ENCODE assay signal across 43 mouse cellular contexts in the genomic region with DNA sequence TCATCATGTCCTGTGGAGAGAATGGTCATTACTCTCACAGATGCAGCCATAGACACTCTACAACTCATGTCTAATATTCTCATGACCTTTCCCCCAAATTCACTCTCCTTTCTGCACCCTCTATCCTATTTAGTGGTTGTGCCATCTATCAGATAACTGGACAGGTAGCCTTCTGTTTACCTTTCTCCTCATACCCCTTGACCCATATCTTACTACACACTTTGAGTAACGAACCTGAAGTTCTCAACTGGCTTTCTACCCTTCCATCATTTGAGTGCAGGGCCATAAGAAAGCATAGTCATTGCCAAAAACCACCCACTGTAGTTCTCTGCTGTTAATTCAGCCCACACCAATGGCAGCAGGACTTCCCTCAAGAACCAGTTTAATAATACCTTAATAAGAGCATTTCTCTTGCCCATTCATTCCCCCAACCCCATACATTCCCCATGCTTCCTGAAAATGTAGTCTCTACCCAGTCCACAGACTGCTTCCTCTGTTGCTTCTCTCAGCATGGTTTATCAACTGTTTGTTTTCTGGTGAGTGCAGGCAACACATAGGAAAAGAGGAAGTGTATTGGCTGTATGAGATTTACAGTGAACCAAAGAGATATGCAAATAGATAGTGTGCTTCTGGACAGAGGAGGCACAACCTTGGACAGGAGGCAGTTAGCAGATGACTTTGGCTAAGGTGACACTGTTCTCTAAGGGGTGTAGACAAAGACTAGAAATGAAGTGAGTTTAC. TPM values are rescaled to one million over a fixed set of nuclear protein-coding genes. Genes with fewer than 3 reads are reported as not detected.
DNase-seq lines count a peak whose midpoint lies in the region; ATAC-seq and TF ChIP-seq lines count a peak whose summit lies in the region.
"Had no signal": no experiment of that assay in that cellular context is flagged by ENCODE, and none has a peak within 500 bp of the region (broad histone marks: within the 10 kb centered on the region; RNA-seq: fewer than 3 reads in every experiment).

No protein-coding gene starts in this region.

- peak; percentile 71 for DNase-seq in liver, adult 2 months (ENCODE audit: extremely low read depth, low read depth, low spot score)
- no peak for DNase-seq in liver, embryonic 11.5 days (ENCODE audit: low spot score)
- DNase-seq in MEL-GATA-1-ER (ENCODE audit: extremely low read depth, low read depth), result peak; percentile 26
- no peak for DNase-seq in heart, postnatal 10 days
- DNase-seq in gastrocnemius, adult 8-10 months (ENCODE audit: low spot score in 2 of 2), result no peak
- DNase-seq in thymus, postnatal 4 days, result no peak
- DNase-seq in right cerebral cortex, postnatal 25 days, result no peak
- DNase-seq: adrenal gland, postnatal 10 days; cerebellum, adult 11 months; cerebellum, adult 9-11 months; gastrocnemius, postnatal 10 days; heart, adult 18-20 months; heart, postnatal 4 days; kidney, adult 11 months; kidney, postnatal 25 days; liver, embryonic 13.5 days; lung, embryonic 14.5 days; lung, postnatal 14 days; right cerebral cortex, postnatal 14 days; spleen, adult 18-20 months; thymus, adult 18-20 months; thymus, postnatal 25 days had no signal

- 19% methylated on average over 1 of the region's 1 CpGs for WGBS in liver, adult 2 months
- WGBS in liver, embryonic 11.5 days, result 75% methylated on average over 1 of the region's 1 CpGs

- 0 out of 2 replicates have a peak overlapping the region, but pooled peaks have one; percentile 17 for H3K27ac ChIP-seq in liver, adult 2 months (replicated peaks; ENCODE audit: insufficient read depth, low read depth, low read length)
- no peak overlapping the region for H3K27ac ChIP-seq in liver, embryonic 11.5 days (ENCODE audit: low read depth, low read length)
- H3K27ac ChIP-seq: embryonic facial prominence, embryonic 13.5 days; hindbrain, embryonic 15.5 days; kidney, embryonic 15.5 days; left cerebral cortex, adult 2 months; limb, embryonic 12.5 days; liver, embryonic 13.5 days; midbrain, embryonic 12.5 days; neural tube, embryonic 12.5 days; stomach, postnatal 0 days had no signal

- no peak overlapping the region for H3K4me3 ChIP-seq in liver, adult 2 months (ENCODE audit: insufficient read depth, low read depth, low read length)
- no peak overlapping the region for H3K4me3 ChIP-seq in liver, embryonic 11.5 days (ENCODE audit: low read depth, low read length)
- H3K4me3 ChIP-seq: embryonic facial prominence, embryonic 13.5 days; hindbrain, embryonic 15.5 days; kidney, embryonic 15.5 days; left cerebral cortex, adult 2 months; limb, embryonic 12.5 days; liver, embryonic 13.5 days; midbrain, embryonic 12.5 days; myocyte; neural tube, embryonic 12.5 days had no signal

- no peaks in the 10 kb centered on the region for H3K27me3 ChIP-seq in liver, adult 2 months (ENCODE audit: control insufficient read depth, insufficient read depth, low read length)
- H3K27me3 ChIP-seq in liver, embryonic 11.5 days (replicated peaks; ENCODE audit: control insufficient read depth, insufficient read depth, low read length), result no peaks in the 10 kb centered on the region
- H3K27me3 ChIP-seq: embryonic facial prominence, embryonic 13.5 days; hindbrain, embryonic 15.5 days; kidney, embryonic 15.5 days; liver, embryonic 13.5 days; midbrain, embryonic 12.5 days; neural tube, embryonic 12.5 days had no signal

- no peaks in the 10 kb centered on the region for H3K79me2 ChIP-seq in liver, adult 2 months (ENCODE audit: control insufficient read depth, insufficient read depth, low read length)

- no peak for TF ChIP-seq CTCF in liver, adult 2 months (IDR thresholded peaks at IDR 0.05; ENCODE audit: low read depth, low read length)

- H3K9ac ChIP-seq in liver, adult 2 months (ENCODE audit: low read depth, low read length), result no peak overlapping the region
- H3K9ac ChIP-seq in liver, embryonic 11.5 days (ENCODE audit: low read depth, low read length), result no peak overlapping the region
- H3K9ac ChIP-seq: embryonic facial prominence, embryonic 13.5 days; hindbrain, embryonic 15.5 days; kidney, embryonic 15.5 days; limb, embryonic 12.5 days; liver, embryonic 13.5 days; lung, embryonic 14.5 days; midbrain, embryonic 12.5 days; neural tube, embryonic 12.5 days had no signal

- TF ChIP-seq POLR2A in liver, adult 2 months (IDR thresholded peaks at IDR 0.05; ENCODE audit: extremely low read depth, insufficient read depth, low read length), result no peak

- no peak overlapping the region for H3K4me2 ChIP-seq in liver, embryonic 11.5 days
- H3K4me2 ChIP-seq: embryonic facial prominence, embryonic 13.5 days; heart, embryonic 11.5 days; hindbrain, embryonic 15.5 days; kidney, embryonic 15.5 days; limb, embryonic 12.5 days; liver, embryonic 13.5 days; lung, embryonic 14.5 days; midbrain, embryonic 12.5 days; neural tube, embryonic 12.5 days had no signal

- no peaks in the 10 kb centered on the region for H3K36me3 ChIP-seq in liver, adult 2 months (ENCODE audit: control insufficient read depth, insufficient read depth, low read length)
- 0 out of 2 replicates have a peak, but pooled peaks cover 3% of the 10 kb centered on the region for H3K36me3 ChIP-seq in liver, embryonic 11.5 days (ENCODE audit: control insufficient read depth, insufficient read depth, low read length)
- H3K36me3 ChIP-seq: embryonic facial prominence, embryonic 13.5 days; limb, embryonic 12.5 days; liver, embryonic 13.5 days; midbrain, embryonic 12.5 days; neural tube, embryonic 12.5 days had no signal

- H3K4me1 ChIP-seq in liver, adult 2 months (ENCODE audit: control insufficient read depth, insufficient read depth, low read length), result peaks cover 6% of the 10 kb centered on the region; the same call in 1 of the 2 replicates
- H3K4me1 ChIP-seq in liver, embryonic 11.5 days (replicated peaks; ENCODE audit: control insufficient read depth, insufficient read depth, low read length), result no peaks in the 10 kb centered on the region
- H3K4me1 ChIP-seq: embryonic facial prominence, embryonic 13.5 days; hindbrain, embryonic 15.5 days; kidney, embryonic 15.5 days; limb, embryonic 12.5 days; liver, embryonic 13.5 days; midbrain, embryonic 12.5 days; neural tube, embryonic 12.5 days had no signal

- ATAC-seq in liver, embryonic 11.5 days (replicated peaks; ENCODE audit: low FRiP score), result no peak
- ATAC-seq in hematopoietic stem cell, adult 5-6 weeks (replicated peaks in 1 of 2; ENCODE audit: insufficient read depth in 1 of 2, low FRiP score in 2 of 2, low TSS enrichment in 1 of 2, low read depth in 1 of 2, poor library complexity in 2 of 2, severe bottlenecking in 2 of 2), result peak; percentile 84 to 86

- intact Hi-C loops in heart, postnatal 10 days (cut with DNase I), result no loop called here

- no peaks in the 10 kb centered on the region for H3K9me3 ChIP-seq in liver, embryonic 11.5 days (ENCODE audit: control insufficient read depth, low read length)
- H3K9me3 ChIP-seq: embryonic facial prominence, embryonic 13.5 days; hindbrain, embryonic 15.5 days; kidney, embryonic 15.5 days; limb, embryonic 12.5 days; liver, embryonic 13.5 days; midbrain, embryonic 12.5 days; neural tube, embryonic 12.5 days had no signal

RNA-seq across cellular contexts. Expression of a gene that starts 44.3 kb away (rescaled TPM):
- 6.7 and 7.3 TPM in 2 replicates for total RNA-seq in liver, adult 2 months (2014; rRNA removed)
- polyA plus RNA-seq in liver, adult 2 months (2012; rRNA removed), result 1.9 and 3.0 TPM in 2 replicates
- 18.2 and 23.5 TPM in 2 replicates for polyA plus RNA-seq in liver, embryonic 11.5 days (2014; fragmentation: Nextera tagmentation; extraction: Ambion mirVana)
- total RNA-seq in hematopoietic stem cell, adult 5-6 weeks (2017), result 1.1 and 1.4 TPM in 2 replicates
- total RNA-seq in heart, postnatal 10 days (2021), result 10 to 100 TPM; 22.2 to 29.1 TPM
- 1 to 10 TPM; 1.7 to 3.7 (median 3.2) TPM for total RNA-seq in gastrocnemius, adult 8-10 months (2022)
- polyA plus RNA-seq: myocyte, Patski had no signal

RNA-seq across cellular contexts. Expression of a gene that starts 48.1 kb away (rescaled TPM):
- total RNA-seq in liver, adult 2 months (2014; rRNA removed), result 7.5 and 8.7 TPM in 2 replicates
- polyA plus RNA-seq in liver, adult 2 months (2012; rRNA removed), result 1.1 and 1.7 TPM in 2 replicates
- polyA plus RNA-seq in liver, embryonic 11.5 days (2014; fragmentation: Nextera tagmentation; extraction: Ambion mirVana), result not detected in 2 replicates
- not detected in 2 replicates for total RNA-seq in hematopoietic stem cell, adult 5-6 weeks (2017)
- total RNA-seq in heart, postnatal 10 days (2021), result not detected
- total RNA-seq in gastrocnemius, adult 8-10 months (2022), result not detected
- total RNA-seq: gastrocnemius, postnatal 10 days; heart, adult 18-20 months; heart, postnatal 4 days; layer of hippocampus, adult 18-20 months; layer of hippocampus, postnatal 14 days; left cerebral cortex, adult 2 months; left cerebral cortex, postnatal 25 days; midbrain, postnatal 0 days had no signal
- polyA plus RNA-seq: CD4-positive, CD25-positive, alpha-beta regulatory T cell, adult 4 months; embryonic facial prominence, embryonic 13.5 days; forebrain, embryonic 11.5 days; forebrain, embryonic 16.5 days; heart, embryonic 11.5 days; heart, embryonic 16.5 days; hindbrain, embryonic 15.5 days; inflammation-experienced regulatory T-cells, adult 6 months; kidney, embryonic 15.5 days; limb, embryonic 12.5 days; liver, embryonic 13.5 days; lung, embryonic 14.5 days; midbrain, embryonic 12.5 days; myocyte; neural tube, embryonic 12.5 days; Patski had no signal

RNA-seq across cellular contexts. Expression of a gene that starts 54.2 kb away (rescaled TPM):
- total RNA-seq in liver, adult 2 months (2014; rRNA removed), result 2,393 and 2,551 TPM in 2 replicates
- 931 and 1,118 TPM in 2 replicates for polyA plus RNA-seq in liver, adult 2 months (2012; rRNA removed)
- polyA plus RNA-seq in liver, embryonic 11.5 days (2014; fragmentation: Nextera tagmentation; extraction: Ambion mirVana), result 0.38 and 0.71 TPM in 2 replicates
- total RNA-seq in hematopoietic stem cell, adult 5-6 weeks (2017), result not detected in 2 replicates
- total RNA-seq in heart, postnatal 10 days (2021), result not detected
- under 1 TPM in 1 of 4 experiments, not detected in 3; 0.13 TPM for total RNA-seq in gastrocnemius, adult 8-10 months (2022)
- total RNA-seq: gastrocnemius, postnatal 10 days; heart, adult 18-20 months; heart, postnatal 4 days; midbrain, postnatal 0 days had no signal
- polyA plus RNA-seq: embryonic facial prominence, embryonic 13.5 days; forebrain, embryonic 11.5 days; midbrain, embryonic 12.5 days; myocyte had no signal

Comparison
In these comparisons a context has a peak if more than half of its experiments do, and no peak if none do; other contexts are left out.
1. DNase-seq: peak in liver, adult 2 months (single experiment) and MEL-GATA-1-ER (single experiment); none in liver, embryonic 11.5 days (single experiment), heart, postnatal 10 days (0 of 2), gastrocnemius, adult 8-10 months (0 of 2), thymus, postnatal 4 days (single experiment) and right cerebral cortex, postnatal 25 days (single experiment).
2. RNA of a gene that starts 54.2 kb away (total RNA-seq): 2,393 to 2,551 TPM in liver, adult 2 months; not detected in hematopoietic stem cell, adult 5-6 weeks, not detected in heart, postnatal 10 days and 0.13 TPM in gastrocnemius, adult 8-10 months; every median in the first group is over 1,000 times any median in the second.